Mouse (Mus musculus) megakaryocyte, embryonic 14.5 days (primary cell): ENCODE data around the gene Rbm20.

Experiments
- FLI1 ChIP-seq: IDR thresholded peaks from 2 replicates; pipeline ENCODE4 v1.6.1; 2012; ENCODE audit warnings: low read length, inconsistent platforms, mixed read lengths
- GATA1 ChIP-seq: IDR thresholded peaks from 3 replicates; pipeline ENCODE4 v1.6.1; 2012; ENCODE audit warnings: mixed read lengths, low read length, inconsistent platforms, borderline replicate concordance

- TF ChIP-seq GATA1 (no peak), FLI1 (no peak)
These were observed 31.3 kb downstream of the Rbm20 start for GRCm38 (mm10) chr19:53708401-53708800.
